8 mouse cellular contexts compared by ENCODE assay signal in the genomic region with DNA sequence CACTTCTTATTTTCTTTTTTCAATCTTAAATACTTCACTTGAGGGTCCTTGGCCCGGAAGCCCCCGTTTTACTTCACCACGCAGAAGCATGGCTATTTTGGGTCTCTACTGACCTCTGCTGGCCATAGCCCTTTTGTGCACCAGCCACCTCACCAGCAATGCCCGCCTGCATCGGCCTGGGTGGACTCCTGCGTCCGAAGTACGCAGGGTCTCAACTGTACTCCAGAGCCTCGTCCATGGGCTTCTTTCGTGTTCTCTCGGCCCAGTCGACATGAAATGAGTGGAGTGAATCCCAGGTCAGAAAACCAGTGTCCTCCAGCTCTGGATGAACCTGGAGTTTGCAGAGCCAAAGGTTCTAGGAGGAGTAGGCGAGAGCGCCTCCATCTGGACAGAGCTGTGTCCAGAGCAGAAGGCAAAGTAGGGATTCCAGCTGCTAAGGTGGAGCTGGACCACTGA. TPM values are rescaled to one million over a fixed set of nuclear protein-coding genes. Genes with fewer than 3 reads are reported as not detected.
DNase-seq lines count a peak whose midpoint lies in the region; ATAC-seq and TF ChIP-seq lines count a peak whose summit lies in the region.

No protein-coding gene starts in this region.

- H3K9ac ChIP-seq in MEL (ENCODE audit: control insufficient read depth, low read depth, low read length, poor library complexity, severe bottlenecking) = peak overlapping the region; percentile 32
- peak overlapping the region; percentile 37 for H3K9ac ChIP-seq in forebrain, postnatal 0 days
- H3K9ac ChIP-seq in lung, embryonic 14.5 days = 0 out of 2 replicates have a peak overlapping the region, but pooled peaks have one; percentile 6

- peak overlapping the region; percentile 43 to 52 for H3K4me3 ChIP-seq in MEL (ENCODE audit: control insufficient read depth in 1 of 2, insufficient read depth in 1 of 2, low read depth in 2 of 2, low read length in 2 of 2)
- 0 out of 2 replicates have a peak overlapping the region, but pooled peaks have one; percentile 17 for H3K4me3 ChIP-seq in forebrain, postnatal 0 days (ENCODE audit: low read depth, low read length)
- H3K4me3 ChIP-seq in layer of hippocampus, adult 2 months = peak overlapping the region; percentile 49
- H3K4me3 ChIP-seq in lung, embryonic 14.5 days (ENCODE audit: low read depth, low read length) = peak overlapping the region; percentile 6; the same call in 1 of the 2 replicates
- peak overlapping the region; percentile 27 for H3K4me3 ChIP-seq in olfactory bulb, adult 2 months (ENCODE audit: insufficient read depth, low read depth, low read length)
- no peak overlapping the region for H3K4me3 ChIP-seq in thymus, adult 2 months (ENCODE audit: control insufficient read depth, insufficient read depth, low read length)

- TF ChIP-seq POLR2A in MEL (IDR thresholded peaks at IDR 0.05; ENCODE audit: control insufficient read depth in 1 of 2, insufficient read depth in 1 of 2, low read depth in 1 of 2, low read length in 2 of 2, poor library complexity in 1 of 2) = no peak
- no peak for TF ChIP-seq POLR2A in olfactory bulb, adult 2 months (IDR thresholded peaks at IDR 0.05; ENCODE audit: insufficient read depth, low read depth, low read length)
- no peak for TF ChIP-seq POLR2A in thymus, adult 2 months (IDR thresholded peaks at IDR 0.05; ENCODE audit: control insufficient read depth, extremely low read depth, insufficient read depth, low read length, poor library complexity)

- H3K27me3 ChIP-seq in MEL (ENCODE audit: control insufficient read depth in 1 of 2, insufficient read depth in 2 of 2, low read length in 2 of 2) = peaks cover 0 to 1% of the 10 kb centered on the region in 2 experiments; a peak in 1 of 4 replicates
- H3K27me3 ChIP-seq in forebrain, postnatal 0 days (ENCODE audit: insufficient read depth, low read length) = no peaks in the 10 kb centered on the region
- 0 out of 2 replicates have a peak, but pooled peaks cover 2% of the 10 kb centered on the region for H3K27me3 ChIP-seq in lung, embryonic 14.5 days (ENCODE audit: insufficient read depth, low read length)
- H3K27me3 ChIP-seq in thymus, adult 2 months (ENCODE audit: control insufficient read depth, insufficient read depth, low read length) = no peaks in the 10 kb centered on the region

- peak; percentile 83 for ATAC-seq in forebrain, postnatal 0 days
- peak; percentile 86 to 93 for ATAC-seq in hematopoietic stem cell, adult 5-6 weeks (replicated peaks in 1 of 2; ENCODE audit: insufficient read depth in 1 of 2, low FRiP score in 2 of 2, low TSS enrichment in 1 of 2, low read depth in 1 of 2, poor library complexity in 2 of 2, severe bottlenecking in 2 of 2)
- peak; percentile 64 for ATAC-seq in lung, embryonic 14.5 days (ENCODE audit: insufficient read depth)

- H3K27ac ChIP-seq in MEL (ENCODE audit: control insufficient read depth, low read depth, low read length) = no peak overlapping the region
- H3K27ac ChIP-seq in forebrain, postnatal 0 days (ENCODE audit: low read depth, low read length) = no peak overlapping the region
- H3K27ac ChIP-seq in layer of hippocampus, adult 2 months = no peak overlapping the region
- no peak overlapping the region for H3K27ac ChIP-seq in lung, embryonic 14.5 days (ENCODE audit: low read depth)
- H3K27ac ChIP-seq in olfactory bulb, adult 2 months (ENCODE audit: insufficient read depth, low read depth, low read length) = no peak overlapping the region
- no peak overlapping the region for H3K27ac ChIP-seq in thymus, adult 2 months (ENCODE audit: control insufficient read depth, insufficient read depth, low read length)

- H3K4me1 ChIP-seq in MEL (ENCODE audit: control insufficient read depth in 1 of 2, insufficient read depth in 2 of 2, low read length in 2 of 2) = no peaks in the 10 kb centered on the region
- no peaks in the 10 kb centered on the region for H3K4me1 ChIP-seq in forebrain, postnatal 0 days (ENCODE audit: insufficient read depth)
- H3K4me1 ChIP-seq in lung, embryonic 14.5 days (ENCODE audit: insufficient read depth) = no peaks in the 10 kb centered on the region
- H3K4me1 ChIP-seq in olfactory bulb, adult 2 months (ENCODE audit: control insufficient read depth, insufficient read depth, low read length) = no peaks in the 10 kb centered on the region
- no peaks in the 10 kb centered on the region for H3K4me1 ChIP-seq in thymus, adult 2 months (replicated peaks; ENCODE audit: control insufficient read depth, insufficient read depth, low read length)

- H3K79me2 ChIP-seq in MEL (ENCODE audit: control insufficient read depth, insufficient read depth, low read length, poor library complexity) = no peaks in the 10 kb centered on the region

- WGBS in forebrain, postnatal 0 days = 2% methylated on average over 14 of the region's 14 CpGs
- WGBS in lung, embryonic 14.5 days = 2% methylated on average over 14 of the region's 14 CpGs
- 5% methylated on average over 14 of the region's 14 CpGs for WGBS in olfactory bulb, adult 2 months
- 6% methylated on average over 14 of the region's 14 CpGs for WGBS in thymus, adult 2 months

- no peaks in the 10 kb centered on the region for H3K9me3 ChIP-seq in MEL (replicated peaks; ENCODE audit: insufficient read depth, low read length)
- no peaks in the 10 kb centered on the region for H3K9me3 ChIP-seq in forebrain, postnatal 0 days (ENCODE audit: low read length)
- no peaks in the 10 kb centered on the region for H3K9me3 ChIP-seq in lung, embryonic 14.5 days (ENCODE audit: low read depth, low read length)

- peak; percentile 78 for DNase-seq in MEL (ENCODE audit: low read depth, low spot score)
- peak; percentile 83 for DNase-seq in cerebellum, adult 8-10 months
- peak; percentile 86 for DNase-seq in forebrain, postnatal 0 days
- peak; percentile 68 to 75 for DNase-seq in layer of hippocampus, adult 2 months (ENCODE audit: low spot score in 2 of 2)
- peak; percentile 90 for DNase-seq in lung, embryonic 14.5 days
- peak; percentile 64 for DNase-seq in thymus, adult 2 months

- TF ChIP-seq RAD21 in MEL (IDR thresholded peaks at IDR 0.05; ENCODE audit: low read depth, low read length) = peak; percentile 74

- H3K36me3 ChIP-seq in MEL (ENCODE audit: control insufficient read depth in 1 of 2, insufficient read depth in 2 of 2, low read length in 2 of 2) = no peaks in the 10 kb centered on the region
- H3K36me3 ChIP-seq in forebrain, postnatal 0 days (ENCODE audit: insufficient read depth) = no peaks in the 10 kb centered on the region
- H3K36me3 ChIP-seq in lung, embryonic 14.5 days (ENCODE audit: insufficient read depth) = no peaks in the 10 kb centered on the region
- H3K36me3 ChIP-seq in thymus, adult 2 months (ENCODE audit: control insufficient read depth, insufficient read depth, low read length) = no peaks in the 10 kb centered on the region

- peak; percentile 64 to 90 (median 66) for TF ChIP-seq CTCF in MEL (IDR thresholded peaks at IDR 0.05 in 2 of 3, conservative IDR thresholded peaks at IDR 0.05 in 1 of 3; ENCODE audit: control insufficient read depth in 1 of 3, insufficient read depth in 1 of 3, low read depth in 2 of 3, low read length in 3 of 3, poor library complexity in 1 of 3, severe bottlenecking in 1 of 3)
- TF ChIP-seq CTCF in forebrain, postnatal 0 days (IDR thresholded peaks at IDR 0.05; ENCODE audit: low read depth) = peak; percentile 90
- TF ChIP-seq CTCF in layer of hippocampus, adult 2 months (conservative IDR thresholded peaks at IDR 0.05) = peak; percentile 82
- TF ChIP-seq CTCF in lung, embryonic 14.5 days (IDR thresholded peaks at IDR 0.05; ENCODE audit: low read depth) = peak; percentile 85
- peak; percentile 88 for TF ChIP-seq CTCF in olfactory bulb, adult 2 months (IDR thresholded peaks at IDR 0.05; ENCODE audit: insufficient read depth, low read depth, low read length)
- peak; percentile 82; the same call in 1 of the 2 replicates for TF ChIP-seq CTCF in thymus, adult 2 months (IDR thresholded peaks at IDR 0.05; ENCODE audit: borderline replicate concordance, control insufficient read depth, extremely low read depth, insufficient read depth, low read length, poor library complexity)

- TF ChIP-seq EP300 in MEL (IDR thresholded peaks at IDR 0.05; ENCODE audit: low read depth in 1 of 2, low read length in 2 of 2) = no peak

- H3K4me2 ChIP-seq in forebrain, postnatal 0 days (ENCODE audit: low read depth) = peak overlapping the region; percentile 51
- peak overlapping the region; percentile 59 for H3K4me2 ChIP-seq in lung, embryonic 14.5 days

RNA-seq across cellular contexts. Expression of gene Acsbg1, which starts 14.9 kb away (rescaled TPM):
- 8.3 and 11.9 TPM in 2 replicates for total RNA-seq in MEL (2012; rRNA removed)
- 1 to 10 TPM in 1 of 2 experiments, not detected in 1; 8.8 TPM for polyA plus RNA-seq in MEL (2012; ENCODE audit: insufficient read depth in 1 of 2, insufficient read length in 2 of 2, low read depth in 1 of 2, low replicate concordance in 2 of 2, missing spikeins in 1 of 2)
- 45.4 and 52.2 TPM in 2 replicates for total RNA-seq in forebrain, postnatal 0 days (2014; rRNA removed)
- polyA plus RNA-seq in forebrain, postnatal 0 days (2015; fragmentation: Nextera tagmentation; extraction: Ambion mirVana) = 32.8 and 38.9 TPM in 2 replicates
- total RNA-seq in hematopoietic stem cell, adult 5-6 weeks (2017) = not detected in 2 replicates
- 100 to 1,000 TPM; 106 to 111 TPM for total RNA-seq in layer of hippocampus, adult 2 months (2021)
- polyA plus RNA-seq in lung, embryonic 14.5 days (2014; fragmentation: Nextera tagmentation; extraction: Ambion mirVana) = 0.31 and 0.32 TPM in 2 replicates
- polyA plus RNA-seq in olfactory bulb, adult 2 months (2012; ENCODE audit: insufficient read depth, insufficient read length, low replicate concordance, missing spikeins) = 141 TPM in 1 of 2 replicates, not detected in the other
- 4.1 and 4.5 TPM in 2 replicates for polyA plus RNA-seq in thymus, adult 2 months (2012; rRNA removed)

RNA-seq across cellular contexts. Expression of gene Dnaja4, which starts 22.1 kb away (rescaled TPM):
- total RNA-seq in MEL (2012; rRNA removed) = 7.5 and 10.9 TPM in 2 replicates
- polyA plus RNA-seq in MEL (2012; ENCODE audit: insufficient read depth in 1 of 2, insufficient read length in 2 of 2, low read depth in 1 of 2, low replicate concordance in 2 of 2, missing spikeins in 1 of 2) = 10 to 100 TPM in 1 of 2 experiments, not detected in 1; 13.0 TPM
- total RNA-seq in forebrain, postnatal 0 days (2014; rRNA removed) = 5.8 and 8.9 TPM in 2 replicates
- 5.9 and 7.2 TPM in 2 replicates for polyA plus RNA-seq in forebrain, postnatal 0 days (2015; fragmentation: Nextera tagmentation; extraction: Ambion mirVana)
- 4.5 and 7.7 TPM in 2 replicates for total RNA-seq in hematopoietic stem cell, adult 5-6 weeks (2017)
- total RNA-seq in layer of hippocampus, adult 2 months (2021) = 10 to 100 TPM; 44.9 to 48.0 TPM
- polyA plus RNA-seq in lung, embryonic 14.5 days (2014; fragmentation: Nextera tagmentation; extraction: Ambion mirVana) = 6.1 and 6.3 TPM in 2 replicates
- not detected in 2 replicates for polyA plus RNA-seq in olfactory bulb, adult 2 months (2012; ENCODE audit: insufficient read depth, insufficient read length, low replicate concordance, missing spikeins)
- 2.5 and 4.5 TPM in 2 replicates for polyA plus RNA-seq in thymus, adult 2 months (2012; rRNA removed)

RNA-seq across cellular contexts. Expression of gene Wdr61, which starts 57.8 kb away (rescaled TPM):
- total RNA-seq in MEL (2012; rRNA removed) = 209 and 217 TPM in 2 replicates
- 100 to 1,000 TPM in 1 of 2 experiments, not detected in 1; 182 TPM for polyA plus RNA-seq in MEL (2012; ENCODE audit: insufficient read depth in 1 of 2, insufficient read length in 2 of 2, low read depth in 1 of 2, low replicate concordance in 2 of 2, missing spikeins in 1 of 2)
- 69.0 and 72.6 TPM in 2 replicates for total RNA-seq in forebrain, postnatal 0 days (2014; rRNA removed)
- 93.2 and 109 TPM in 2 replicates for polyA plus RNA-seq in forebrain, postnatal 0 days (2015; fragmentation: Nextera tagmentation; extraction: Ambion mirVana)
- total RNA-seq in hematopoietic stem cell, adult 5-6 weeks (2017) = 68.3 and 98.6 TPM in 2 replicates
- total RNA-seq in layer of hippocampus, adult 2 months (2021) = 10 to 100 TPM; 60.2 to 63.6 TPM
- polyA plus RNA-seq in lung, embryonic 14.5 days (2014; fragmentation: Nextera tagmentation; extraction: Ambion mirVana) = 148 and 156 TPM in 2 replicates
- not detected in 2 replicates for polyA plus RNA-seq in olfactory bulb, adult 2 months (2012; ENCODE audit: insufficient read depth, insufficient read length, low replicate concordance, missing spikeins)
- polyA plus RNA-seq in thymus, adult 2 months (2012; rRNA removed) = 42.2 and 49.7 TPM in 2 replicates

Comparison
In these comparisons a context has a peak if more than half of its experiments do, and no peak if none do; other contexts are left out.
1. RNA of gene Wdr61, which starts 57.8 kb away (polyA plus RNA-seq): 182 TPM in MEL, 148 to 156 TPM in lung, embryonic 14.5 days, 93.2 to 109 TPM in forebrain, postnatal 0 days and 42.2 to 49.7 TPM in thymus, adult 2 months; not detected in olfactory bulb, adult 2 months; every median in the first group is over 10 times any median in the second.
2. Peak in every context shown above with its lines, with median percentiles within 50 percentile points of each other: DNase-seq, H3K9ac ChIP-seq, CTCF ChIP-seq and ATAC-seq.